Mouse (Mus musculus) lung, postnatal 0 days (tissue): ENCODE results near the gene Clstn2.

Experiments used
- CTCF ChIP-seq: IDR thresholded peaks from 2 replicates; pipeline ENCODE4 v1.5.1; 2016; ENCODE audit warnings: antibody characterized with exemption, mild to moderate bottlenecking
- EP300 ChIP-seq: IDR thresholded peaks from 2 replicates; pipeline ENCODE4 v1.6.1; 2016; ENCODE audit warnings: antibody characterized with exemption, mild to moderate bottlenecking, control low read depth

DNA sequence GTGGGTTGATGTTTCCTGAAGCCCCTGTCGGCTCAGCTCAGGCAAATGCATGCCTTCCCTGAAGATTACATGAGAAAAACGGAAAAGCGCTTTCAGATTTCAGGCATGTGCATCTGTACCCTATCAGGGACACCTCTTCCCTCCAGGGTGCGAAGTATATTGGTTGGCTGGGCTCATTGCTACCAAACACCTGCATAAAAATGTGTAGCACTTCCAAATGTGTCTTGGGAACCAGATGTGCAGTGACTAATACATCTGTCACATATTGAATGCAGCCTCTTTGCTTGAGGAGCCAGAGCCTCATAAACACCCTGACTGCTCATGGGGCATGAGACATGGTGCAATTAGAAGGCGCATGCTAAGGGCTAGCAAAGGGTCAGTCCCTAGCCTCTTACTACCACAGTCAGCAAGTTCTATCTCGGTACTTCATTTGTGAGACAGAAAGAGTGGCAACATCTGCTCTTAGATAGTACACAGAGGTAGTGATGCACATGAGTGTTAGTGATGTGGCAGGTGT, 267.7 kb downstream of the Clstn2 start:
- TF ChIP-seq EP300 (no peak), CTCF (no peak)
